Mouse (Mus musculus): Measurements from ENCODE around the gene Prune2. TPM values are rescaled to one million over a fixed set of nuclear protein-coding genes. Genes with fewer than 3 reads are reported as not detected.

Prune2 gene
- total RNA-seq (2017): 0.78 and 0.82 TPM in 2 replicates

- ATAC-seq (replicated peaks; ENCODE audit: low read depth, poor library complexity, severe bottlenecking): peak; percentile 94
Measured at GRCm38 (mm10) chr19:16955613-16956271, at the start of gene Prune2. Prune2 (plus strand) TSS chr19:16956118.

- ATAC-seq (replicated peaks; ENCODE audit: low read depth, poor library complexity, severe bottlenecking): no peak
Measured at GRCm38 (mm10) chr19:16911507-16911906, 44.4 kb upstream of the Prune2 start.

GRCm38 (mm10) chr19:16924516-16924915 lies 31.4 kb upstream of the Prune2 start:
- no peak for ATAC-seq (replicated peaks; ENCODE audit: low read depth, poor library complexity, severe bottlenecking)

GRCm38 (mm10) chr19:16934664-16935063 lies 21.3 kb upstream of the Prune2 start:
- ATAC-seq (replicated peaks; ENCODE audit: low read depth, poor library complexity, severe bottlenecking): no peak

GRCm38 (mm10) chr19:16948794-16949313 lies 7.1 kb upstream of the Prune2 start:
- ATAC-seq (replicated peaks; ENCODE audit: low read depth, poor library complexity, severe bottlenecking): peak; percentile 52; the same call in 1 of the 2 replicates

- ATAC-seq (replicated peaks; ENCODE audit: low read depth, poor library complexity, severe bottlenecking): no peak
Measured at GRCm38 (mm10) chr19:16949341-16949740, 6.6 kb upstream of the Prune2 start.

GRCm38 (mm10) chr19:16950051-16950450 lies 5.9 kb upstream of the Prune2 start:
- no peak for ATAC-seq (replicated peaks; ENCODE audit: low read depth, poor library complexity, severe bottlenecking)

- no peak for ATAC-seq (replicated peaks; ENCODE audit: low read depth, poor library complexity, severe bottlenecking)
Measured at GRCm38 (mm10) chr19:16950664-16951363, 5.1 kb upstream of the Prune2 start.

- no peak for ATAC-seq (replicated peaks; ENCODE audit: low read depth, poor library complexity, severe bottlenecking)
Measured at GRCm38 (mm10) chr19:16954736-16955135, 1.2 kb upstream of the Prune2 start.

GRCm38 (mm10) chr19:16955231-16955612 lies 696 bp upstream of the Prune2 start:
- no peak for ATAC-seq (replicated peaks; ENCODE audit: low read depth, poor library complexity, severe bottlenecking)

GRCm38 (mm10) chr19:16956319-16956718 lies 401 bp downstream of the Prune2 start:
- no peak; the same call in 1 of the 2 replicates for ATAC-seq (replicated peaks; ENCODE audit: low read depth, poor library complexity, severe bottlenecking)

- ATAC-seq (replicated peaks; ENCODE audit: low read depth, poor library complexity, severe bottlenecking): no peak
Measured at GRCm38 (mm10) chr19:16959051-16959450, 3.1 kb downstream of the Prune2 start.

GRCm38 (mm10) chr19:16959551-16959950 lies 3.6 kb downstream of the Prune2 start:
- ATAC-seq (replicated peaks; ENCODE audit: low read depth, poor library complexity, severe bottlenecking): no peak

GRCm38 (mm10) chr19:16961036-16961435 lies 5.1 kb downstream of the Prune2 start:
- no peak for ATAC-seq (replicated peaks; ENCODE audit: low read depth, poor library complexity, severe bottlenecking)

- no peak for ATAC-seq (replicated peaks; ENCODE audit: low read depth, poor library complexity, severe bottlenecking)
Measured at GRCm38 (mm10) chr19:16963178-16963577, 7.3 kb downstream of the Prune2 start.

- no peak for ATAC-seq (replicated peaks; ENCODE audit: low read depth, poor library complexity, severe bottlenecking)
Measured at GRCm38 (mm10) chr19:16968768-16969167, 12.8 kb downstream of the Prune2 start.

GRCm38 (mm10) chr19:16970612-16971011 lies 14.7 kb downstream of the Prune2 start:
- peak; percentile 68 for ATAC-seq (replicated peaks; ENCODE audit: low read depth, poor library complexity, severe bottlenecking)

- ATAC-seq (replicated peaks; ENCODE audit: low read depth, poor library complexity, severe bottlenecking): peak; percentile 89
Measured at GRCm38 (mm10) chr19:16978910-16979309, 23.0 kb downstream of the Prune2 start.

GRCm38 (mm10) chr19:16981743-16982142 lies 25.8 kb downstream of the Prune2 start:
- peak; percentile 55 for ATAC-seq (replicated peaks; ENCODE audit: low read depth, poor library complexity, severe bottlenecking)

- ATAC-seq (replicated peaks; ENCODE audit: low read depth, poor library complexity, severe bottlenecking): peak; percentile 73; the same call in 1 of the 2 replicates
Measured at GRCm38 (mm10) chr19:16984897-16985296, 29.0 kb downstream of the Prune2 start.

GRCm38 (mm10) chr19:16987984-16988383 lies 32.1 kb downstream of the Prune2 start:
- ATAC-seq (replicated peaks; ENCODE audit: low read depth, poor library complexity, severe bottlenecking): no peak
